Mouse (Mus musculus) adrenal gland, postnatal 10 days (tissue): Measurements from ENCODE around the gene Grasp. TPM values are rescaled to one million over a fixed set of nuclear protein-coding genes. Genes with fewer than 3 reads are reported as not detected.

Experiments
- DNase-seq: peaks from one replicate; pipeline ENCODE4 v3.0.0; 2021; ENCODE audit warnings: mixed read lengths
- total RNA-seq, 2 experiments: library from RNA; stranded (reverse); gene quantifications; 2 replicates each; pipeline ENCODE4 v1.2.3; 2021

Grasp gene
- total RNA-seq, 2 experiments from 2014 or later: 16.4 to 24.0 TPM

- DNase-seq: no peak
Measured at GRCm38 (mm10) chr15:101194951-101195823, 28.8 kb upstream of the Grasp start.

- no peak for DNase-seq
Measured at GRCm38 (mm10) chr15:101196079-101196795, 27.8 kb upstream of the Grasp start.

- no peak for DNase-seq
Measured at GRCm38 (mm10) chr15:101196961-101197360, 27.0 kb upstream of the Grasp start.

GRCm38 (mm10) chr15:101197497-101198179 lies 26.4 kb upstream of the Grasp start:
- DNase-seq: no peak

GRCm38 (mm10) chr15:101198218-101198617 lies 25.8 kb upstream of the Grasp start:
- peak; percentile 80 for DNase-seq

DNA sequence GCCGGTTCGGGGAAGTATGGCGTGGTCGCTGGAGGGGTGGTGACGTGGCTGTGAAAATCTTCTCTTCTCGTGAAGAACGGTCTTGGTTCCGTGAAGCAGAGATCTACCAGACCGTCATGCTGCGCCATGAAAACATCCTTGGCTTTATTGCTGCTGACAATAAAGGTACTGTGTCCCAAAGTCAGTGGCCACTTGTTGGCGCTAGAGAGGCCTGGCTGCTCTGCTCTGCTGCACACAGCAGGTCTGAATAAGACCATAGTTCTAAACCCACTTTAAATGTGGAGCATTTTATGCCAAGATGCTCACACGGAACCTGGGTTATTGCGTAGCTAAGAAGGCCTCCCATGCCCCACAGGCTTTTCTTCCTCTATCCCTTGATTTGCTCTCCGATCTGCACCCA lies 25.1 kb upstream of the Grasp start:
- DNase-seq: no peak

DNA sequence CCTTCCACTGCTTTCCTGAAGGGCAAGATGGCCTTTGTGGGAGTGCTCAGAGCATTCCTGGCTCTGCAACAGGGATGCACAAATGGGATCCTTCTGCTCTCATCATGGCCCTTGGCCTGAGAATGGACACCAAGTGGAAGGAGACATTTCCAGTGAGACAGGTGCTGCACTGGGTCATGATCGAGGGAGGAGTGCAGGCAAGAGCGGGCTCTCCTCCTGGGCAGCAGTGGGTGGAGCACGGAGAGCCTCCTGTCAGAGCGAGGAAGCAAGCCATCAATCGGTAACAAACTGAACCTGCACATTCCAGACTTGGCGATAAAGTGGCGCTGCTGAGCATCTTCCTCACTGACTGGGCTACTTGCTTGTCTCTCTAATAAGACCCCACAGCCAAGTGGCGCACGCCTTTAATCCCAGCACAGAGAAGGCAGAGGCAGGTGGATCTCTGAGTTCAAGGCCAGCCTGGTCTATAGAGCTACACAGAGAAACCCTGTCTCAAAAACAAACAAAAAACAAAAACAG lies 23.2 kb upstream of the Grasp start:
- no peak for DNase-seq

GRCm38 (mm10) chr15:101201414-101201813 lies 22.6 kb upstream of the Grasp start:
- DNase-seq: no peak

DNA sequence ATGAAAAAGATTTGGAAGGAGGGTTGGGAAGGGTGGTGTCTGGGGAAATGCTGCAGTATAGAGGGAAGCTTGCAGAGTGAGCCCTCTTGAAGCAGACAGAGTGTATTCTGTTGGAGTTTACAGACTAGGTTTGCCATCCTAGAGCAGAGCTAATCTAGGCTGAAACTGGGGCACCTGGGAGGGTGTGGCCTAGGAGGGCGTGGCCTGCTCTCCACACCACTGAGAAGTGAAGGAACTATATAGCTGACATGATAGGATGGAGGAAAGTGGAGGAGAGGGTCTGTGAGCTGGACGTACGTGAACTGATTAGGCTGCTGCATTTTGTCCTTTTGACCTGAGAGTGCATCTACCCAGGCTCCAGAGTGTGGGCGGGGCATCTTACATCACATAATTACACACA lies 20.3 kb upstream of the Grasp start:
- DNase-seq: no peak

GRCm38 (mm10) chr15:101204781-101205180 lies 19.2 kb upstream of the Grasp start:
- no peak for DNase-seq

GRCm38 (mm10) chr15:101210228-101210627 lies 13.8 kb upstream of the Grasp start:
- peak; percentile 79 for DNase-seq

GRCm38 (mm10) chr15:101210998-101211613 lies 12.9 kb upstream of the Grasp start:
- DNase-seq: no peak

- DNase-seq: peak; percentile 68
Measured at GRCm38 (mm10) chr15:101212435-101212834, 11.6 kb upstream of the Grasp start.

DNA sequence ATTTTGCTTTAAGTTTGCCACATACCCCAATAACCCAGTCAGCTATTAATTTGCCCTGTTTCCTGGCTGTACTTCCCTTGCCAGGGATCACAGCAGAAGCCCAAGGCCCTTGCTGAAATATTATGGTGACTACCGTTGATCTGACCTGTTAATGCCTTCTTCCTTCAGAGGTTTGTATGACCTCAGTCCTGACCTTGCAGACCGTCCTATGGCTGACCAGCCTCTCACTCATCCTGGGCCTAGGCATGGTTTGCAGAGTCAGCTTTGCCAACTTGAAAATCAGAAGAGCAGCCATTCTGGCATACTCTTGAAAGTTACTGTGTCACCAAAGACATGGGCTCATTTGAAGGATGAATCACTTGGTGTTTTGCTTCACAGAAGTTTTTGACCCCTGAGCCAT lies 8.9 kb upstream of the Grasp start:
- DNase-seq: no peak

DNA sequence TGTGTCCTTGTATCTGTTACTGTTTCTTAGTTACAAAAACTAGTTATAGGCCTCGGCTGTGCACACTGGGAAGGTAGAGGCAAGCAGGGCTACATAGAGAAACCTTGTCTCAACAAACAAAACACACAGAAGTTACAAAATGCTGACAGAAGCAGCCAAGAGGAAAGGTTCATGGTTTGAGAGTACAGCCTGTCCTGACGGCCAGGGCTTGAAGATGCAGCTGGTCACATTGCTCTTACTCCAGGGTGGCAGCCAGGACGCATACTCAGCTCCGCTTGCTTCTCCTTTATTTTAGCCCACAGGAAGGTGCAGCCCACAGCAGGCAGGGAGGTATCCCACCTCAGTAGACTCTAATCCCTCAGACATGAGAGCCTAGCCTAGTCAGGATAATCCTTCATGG lies 8.0 kb upstream of the Grasp start:
- DNase-seq: no peak

- no peak for DNase-seq
Measured at GRCm38 (mm10) chr15:101220905-101221297, 3.1 kb upstream of the Grasp start.

- peak; percentile 96 for DNase-seq
Measured at GRCm38 (mm10) chr15:101221298-101222104, 2.5 kb upstream of the Grasp start.

DNA sequence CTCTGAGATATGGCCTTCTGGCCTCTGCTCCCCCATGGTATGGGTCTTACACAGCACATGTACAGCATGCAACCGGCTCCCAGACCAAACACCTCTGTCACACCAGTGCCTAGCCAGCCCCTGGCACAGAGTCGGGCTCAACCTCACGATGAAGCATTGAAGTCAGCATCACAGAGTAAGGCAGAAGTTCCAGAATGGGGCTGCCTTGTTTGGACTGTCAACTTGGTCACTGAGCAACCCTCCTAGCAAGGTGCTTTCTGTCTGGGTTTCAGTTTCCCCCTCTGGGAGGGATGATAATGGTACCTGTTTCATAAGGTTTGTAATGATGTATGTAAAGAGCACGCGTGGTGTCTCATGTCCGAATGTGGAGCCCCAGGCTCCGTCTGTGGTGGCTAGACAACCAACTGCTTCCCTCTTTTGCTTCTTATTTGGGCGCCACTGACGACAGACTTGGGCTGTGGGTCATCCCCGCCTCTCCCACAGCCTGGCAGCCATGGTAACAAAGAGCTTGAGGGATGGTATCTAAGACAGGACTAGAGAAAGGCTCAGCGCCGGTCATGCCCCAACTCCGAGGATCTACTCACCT lies 998 bp upstream of the Grasp start:
- no peak for DNase-seq

DNA sequence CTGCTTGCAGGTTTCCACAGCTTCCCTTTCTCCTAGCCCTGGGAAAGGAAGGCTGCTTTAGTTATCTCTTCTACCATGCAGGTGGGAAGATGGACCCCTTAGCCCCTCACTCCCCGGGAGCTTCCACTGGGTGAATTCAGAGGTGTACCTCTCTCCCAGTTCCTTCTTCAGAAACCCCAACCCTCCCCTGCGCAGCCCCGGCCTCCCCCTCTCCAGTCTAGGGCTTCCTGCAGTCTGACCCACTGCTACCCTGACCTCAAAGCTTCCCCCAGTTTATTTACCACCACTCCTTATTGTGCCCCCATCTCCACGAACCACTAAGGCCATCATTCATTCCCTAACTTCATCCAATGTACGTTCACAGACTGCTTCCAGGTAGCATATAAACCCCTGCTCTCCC lies 392 bp upstream of the Grasp start:
- no peak for DNase-seq

- no peak for DNase-seq
Measured at GRCm38 (mm10) chr15:101224977-101225376, 989 bp downstream of the Grasp start.

DNA sequence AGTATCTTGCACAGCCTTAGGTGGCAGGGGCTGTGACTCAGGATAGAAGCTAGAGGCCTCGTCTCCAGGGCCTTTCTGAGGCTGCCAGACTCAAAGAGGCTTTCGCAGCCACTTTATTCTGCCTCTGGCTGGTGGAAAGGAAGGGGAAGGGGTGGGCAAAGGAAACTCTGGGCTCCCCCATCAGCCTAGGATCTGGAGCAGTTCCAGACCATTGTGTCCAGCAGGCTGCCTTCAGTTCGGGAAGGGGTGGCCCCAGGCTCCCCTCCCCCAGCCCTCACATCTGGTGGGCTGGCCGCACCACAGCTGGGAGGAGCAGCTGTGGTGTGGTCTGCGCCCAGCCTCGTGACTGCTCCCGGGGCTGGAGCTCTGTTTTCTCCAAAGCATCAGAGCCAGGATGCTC lies 4.0 kb downstream of the Grasp start:
- peak; percentile 69 for DNase-seq
